Mouse (Mus musculus) lung, embryonic 14.5 days (tissue): ENCODE measurements at regions not wholly inside any gene's neighbourhood (a gene's known extent, or its start where the extent isn't known, plus 50 kb on each side); places are given as distances from the start of the nearest gene placed in this dataset.

Experiments
- ATAC-seq: fragments of 200-750 bp; cut with Nextera tagmentation; 2 replicates; pipeline ENCODE4 v1.8.0; 2017; ENCODE audit warnings: mild to moderate bottlenecking, moderate TSS enrichment, moderate library complexity; ENCODE audit not compliant: insufficient read depth
- DNase-seq: peaks from one replicate; pipeline ENCODE4 v3.0.0-alpha.2; 2015
- H3K27ac ChIP-seq: fragments of 300-500 bp; sonication (generic); 2 replicates; pipeline ENCODE4 v1.5.1; 2014; ENCODE audit warnings: low read depth, mild to moderate bottlenecking, moderate library complexity
- H3K27me3 ChIP-seq: fragments of 300-500 bp; sonication (generic); 2 replicates; pipeline ENCODE4 v1.6.1; 2014; ENCODE audit warnings: low read length, control low read depth; ENCODE audit not compliant: insufficient read depth
- H3K36me3 ChIP-seq: fragments of 300-500 bp; sonication (generic); 2 replicates; pipeline ENCODE4 v1.6.1; 2014; ENCODE audit warnings: control low read depth; ENCODE audit not compliant: insufficient read depth
- H3K4me1 ChIP-seq: fragments of 300-500 bp; sonication (generic); 2 replicates; pipeline ENCODE4 v1.6.1; 2014; ENCODE audit warnings: antibody characterized with exemption, control low read depth; ENCODE audit not compliant: insufficient read depth
- H3K4me2 ChIP-seq: fragments of 300-500 bp; sonication (generic); 2 replicates; pipeline ENCODE4 v1.6.1; 2014; ENCODE audit warnings: mild to moderate bottlenecking
- H3K4me3 ChIP-seq: fragments of 300-500 bp; sonication (generic); 2 replicates; pipeline ENCODE4 v1.5.1; 2014; ENCODE audit warnings: low read depth, low read length
- H3K9ac ChIP-seq: fragments of 300-500 bp; sonication (generic); 2 replicates; pipeline ENCODE4 v1.6.1; 2014
- H3K9me3 ChIP-seq: fragments of 300-500 bp; sonication (generic); 2 replicates; pipeline ENCODE4 v1.6.1; 2016; ENCODE audit warnings: low read depth, low read length, control low read depth
- CTCF ChIP-seq: IDR thresholded peaks from 2 replicates; pipeline ENCODE4 v1.5.1; 2016; ENCODE audit warnings: antibody characterized with exemption, low read depth
- WGBS: fragments of 180-500 bp; shearing (Covaris S2); extraction: QIAGEN DNeasy Blood & Tissue Kit; methylation state at CpG from one replicate; pipeline ENCODE4 v1.1.7; 2014; 5-methylcytosine and 5-hydroxymethylcytosine counted together

DNA sequence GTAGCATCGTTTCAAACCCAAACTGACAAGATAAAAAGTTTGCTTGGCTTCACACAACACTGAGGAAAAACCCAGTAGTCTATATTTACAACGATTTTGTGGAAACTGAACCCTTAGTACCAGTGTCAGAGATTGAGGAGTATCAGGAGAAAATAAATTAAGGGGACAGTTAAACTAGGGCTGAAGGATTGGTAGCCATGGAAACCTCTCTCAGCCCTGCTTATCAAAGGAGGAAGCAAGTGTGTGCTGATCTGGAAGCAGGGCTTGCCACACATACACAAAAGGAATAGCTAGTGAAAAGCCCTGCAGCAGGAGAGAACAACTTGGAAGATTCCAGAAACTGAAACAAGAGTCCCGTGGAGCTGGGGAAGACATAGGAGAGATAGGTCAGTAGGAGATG is 165.3 kb downstream of the Edem1 start:
- no peaks in the 10 kb centered on the region for H3K36me3 ChIP-seq
- no peaks in the 10 kb centered on the region for H3K27me3 ChIP-seq
- H3K4me1 ChIP-seq = no peaks in the 10 kb centered on the region
- no peak for TF ChIP-seq CTCF
- no peak overlapping the region for H3K4me2 ChIP-seq
- WGBS = 54% methylated on average over 3 of the region's 3 CpGs
- no peak overlapping the region for H3K9ac ChIP-seq
- H3K4me3 ChIP-seq = no peak overlapping the region
- no peak overlapping the region for H3K27ac ChIP-seq
- DNase-seq (no peak), ATAC-seq (no peak)
- H3K9me3 ChIP-seq = no peaks in the 10 kb centered on the region

DNA sequence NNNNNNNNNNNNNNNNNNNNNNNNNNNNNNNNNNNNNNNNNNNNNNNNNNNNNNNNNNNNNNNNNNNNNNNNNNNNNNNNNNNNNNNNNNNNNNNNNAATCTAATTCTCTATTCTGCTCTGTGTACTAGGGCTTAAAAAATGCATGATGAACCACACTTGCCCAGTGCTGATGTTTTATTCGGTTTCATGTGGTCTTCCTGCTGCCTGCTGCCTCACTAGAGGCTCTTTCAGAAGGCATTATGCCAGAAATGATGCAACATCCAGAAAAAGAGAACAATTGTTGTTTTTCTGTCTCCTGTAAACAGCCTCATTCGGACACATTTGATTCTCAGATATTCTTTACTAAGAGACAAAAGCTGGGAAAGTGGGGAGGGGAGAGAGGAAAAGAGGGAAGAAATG is 176.0 kb downstream of the Edem1 start:
- ATAC-seq = no peak
- WGBS = 61% methylated on average over 2 of the region's 2 CpGs
- no peak overlapping the region for H3K9ac ChIP-seq
- H3K4me2 ChIP-seq = no peak overlapping the region
- H3K36me3 ChIP-seq = no peaks in the 10 kb centered on the region
- H3K4me3 ChIP-seq = no peak overlapping the region
- TF ChIP-seq CTCF = no peak
- no peaks in the 10 kb centered on the region for H3K9me3 ChIP-seq
- no peak for DNase-seq
- no peaks in the 10 kb centered on the region for H3K27me3 ChIP-seq
- no peak overlapping the region for H3K27ac ChIP-seq
- H3K4me1 ChIP-seq = no peaks in the 10 kb centered on the region

DNA sequence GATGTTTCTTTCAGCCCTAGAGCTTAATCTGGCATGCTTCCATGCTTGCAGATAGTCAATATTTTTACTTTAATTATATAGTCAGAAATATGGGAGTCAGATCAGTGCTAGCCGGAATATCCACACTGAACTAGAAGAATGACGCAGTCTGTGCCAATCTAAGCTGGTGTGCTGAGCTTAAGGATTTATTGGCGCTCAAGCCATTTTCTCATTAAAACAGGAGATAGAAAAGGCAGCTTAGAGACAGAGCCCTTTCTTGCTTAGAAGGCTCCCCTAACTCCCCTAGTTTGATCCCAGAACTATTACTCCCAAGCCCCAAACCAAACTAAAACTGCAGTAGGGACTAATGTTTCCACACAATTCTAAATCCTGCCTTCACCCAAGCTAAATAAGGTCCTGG is 180.9 kb downstream of the Edem1 start:
- no peaks in the 10 kb centered on the region for H3K27me3 ChIP-seq
- H3K9me3 ChIP-seq = no peaks in the 10 kb centered on the region
- DNase-seq (no peak), ATAC-seq (no peak)
- no peak for TF ChIP-seq CTCF
- H3K4me2 ChIP-seq = no peak overlapping the region
- H3K27ac ChIP-seq = no peak overlapping the region
- H3K36me3 ChIP-seq = no peaks in the 10 kb centered on the region
- no peak overlapping the region for H3K4me3 ChIP-seq
- H3K4me1 ChIP-seq = no peaks in the 10 kb centered on the region
- no peak overlapping the region for H3K9ac ChIP-seq
- WGBS = 90% methylated on average over 3 of the region's 3 CpGs

DNA sequence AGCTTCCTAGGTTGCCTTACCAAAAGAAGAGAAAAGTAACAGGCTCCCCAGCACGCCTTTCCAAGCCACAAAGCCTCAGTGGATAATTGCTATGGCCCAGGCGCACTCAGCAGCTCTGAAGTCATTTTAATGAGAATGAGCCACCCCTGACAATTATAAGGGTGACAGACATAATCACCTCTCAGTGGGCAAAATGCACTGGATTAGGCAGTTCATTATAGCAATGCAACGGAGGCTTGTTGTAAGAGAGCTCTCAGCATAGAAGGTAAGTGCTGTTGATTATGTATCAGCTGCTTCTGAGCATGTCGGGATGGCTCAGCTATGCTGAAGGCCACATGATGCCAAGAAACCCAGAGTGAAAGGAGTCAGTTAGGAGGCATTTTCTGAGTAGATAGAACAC is 181.4 kb downstream of the Edem1 start:
- Histone ChIP-seq H3K9me3 (no peaks in the 10 kb centered on the region), H3K4me2 (no peak overlapping the region), H3K27ac (no peak overlapping the region), H3K4me1 (no peaks in the 10 kb centered on the region), H3K9ac (no peak overlapping the region), H3K4me3 (no peak overlapping the region), H3K36me3 (no peaks in the 10 kb centered on the region), H3K27me3 (no peaks in the 10 kb centered on the region)
- WGBS = 76% methylated on average over 4 of the region's 4 CpGs
- no peak for TF ChIP-seq CTCF
- DNase-seq (no peak), ATAC-seq (no peak)

DNA sequence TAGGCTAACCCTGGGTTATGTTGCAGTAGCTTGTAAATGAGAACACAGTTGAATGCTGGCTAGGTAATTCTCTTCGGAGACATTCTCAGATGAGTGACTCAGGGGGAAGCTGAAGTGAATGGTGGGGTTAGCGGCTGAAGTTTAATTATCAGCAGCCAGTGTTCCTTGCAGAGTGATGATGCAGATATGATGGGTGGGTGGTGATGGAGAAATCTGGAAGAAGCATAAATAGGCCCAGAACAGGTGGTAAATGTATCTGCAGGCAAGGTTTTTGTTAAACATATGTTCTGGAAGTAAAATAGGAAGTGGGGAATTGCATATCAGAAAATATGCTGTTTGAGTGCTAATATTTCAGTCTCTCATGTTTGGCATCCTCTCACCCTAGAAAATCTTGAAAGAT is 191.3 kb downstream of the Edem1 start:
- 88% methylated on average over 2 of the region's 2 CpGs for WGBS
- Histone ChIP-seq H3K9ac (no peak overlapping the region), H3K4me1 (no peaks in the 10 kb centered on the region), H3K4me2 (no peak overlapping the region), H3K4me3 (no peak overlapping the region), H3K27me3 (no peaks in the 10 kb centered on the region), H3K27ac (no peak overlapping the region), H3K9me3 (no peaks in the 10 kb centered on the region), H3K36me3 (no peaks in the 10 kb centered on the region)
- no peak for ATAC-seq
- DNase-seq = no peak
- TF ChIP-seq CTCF = no peak
